Mouse (Mus musculus) limb, embryonic 12.5 days (tissue): Measurements from ENCODE around the gene Pkn3. TPM values are rescaled to one million over a fixed set of nuclear protein-coding genes. Genes with fewer than 3 reads are reported as not detected.

Experiments used
- ATAC-seq: fragments of 200-750 bp; cut with Nextera tagmentation; 2 replicates; pipeline ENCODE4 v1.8.0; 2017; ENCODE audit warnings: low read depth, moderate TSS enrichment; ENCODE audit not compliant: insufficient number of reproducible peaks, insufficient read depth, low FRiP score, low TSS enrichment
- H3K27ac ChIP-seq: fragments of 300-500 bp; sonication (generic); 2 replicates; pipeline ENCODE4 v1.5.1; 2016; ENCODE audit warnings: mild to moderate bottlenecking, moderate library complexity
- H3K27me3 ChIP-seq: fragments of 300-500 bp; sonication (generic); 2 replicates; pipeline ENCODE4 v1.6.1; 2016; ENCODE audit warnings: mild to moderate bottlenecking, moderate library complexity
- H3K36me3 ChIP-seq: fragments of 300-500 bp; sonication (generic); 2 replicates; pipeline ENCODE4 v1.6.1; 2016; ENCODE audit warnings: mild to moderate bottlenecking, moderate library complexity
- H3K4me1 ChIP-seq: fragments of 300-500 bp; sonication (generic); replicated peaks from 2 replicates; pipeline ENCODE4 v1.6.1; 2016
- H3K4me2 ChIP-seq: fragments of 300-500 bp; sonication (generic); 2 replicates; pipeline ENCODE4 v1.6.1; 2016; ENCODE audit warnings: mild to moderate bottlenecking, moderate library complexity
- H3K4me3 ChIP-seq: fragments of 300-500 bp; sonication (generic); replicated peaks from 2 replicates; pipeline ENCODE4 v1.5.1; 2016; ENCODE audit warnings: mild to moderate bottlenecking
- H3K9ac ChIP-seq: fragments of 300-500 bp; sonication (generic); replicated peaks from 2 replicates; pipeline ENCODE4 v1.6.1; 2016; ENCODE audit warnings: mild to moderate bottlenecking, moderate library complexity
- H3K9me3 ChIP-seq: fragments of 300-500 bp; sonication (generic); 2 replicates; pipeline ENCODE4 v1.6.1; 2016; ENCODE audit warnings: mild to moderate bottlenecking, moderate library complexity
- WGBS: fragments of 180-500 bp; shearing (Covaris S2); methylation state at CpG from one replicate; pipeline ENCODE4 v1.1.7; 2016; 5-methylcytosine and 5-hydroxymethylcytosine counted together
- polyA plus RNA-seq: library from polyadenylated mRNA; unstranded; fragments of >200 nt; fragmentation: Nextera tagmentation; extraction: Ambion mirVana; gene quantifications from 2 replicates; pipeline ENCODE4 v1.2.1, GENCODE M21; 2016

Gene Pkn3
- polyA plus RNA-seq, 1 experiment from 2014 or later = 14.1 TPM

GRCm38 (mm10) chr2:30080181-30080800, 2.8 kb downstream of the Pkn3 start:
- Histone ChIP-seq H3K27me3 (no peaks in the 10 kb centered on the region), H3K4me3 (no peak overlapping the region), H3K4me2 (no peak overlapping the region), H3K4me1 (peaks cover 20% of the 10 kb centered on the region), H3K36me3 (no peaks in the 10 kb centered on the region), H3K9ac (no peak overlapping the region), H3K27ac (no peak overlapping the region), H3K9me3 (no peaks in the 10 kb centered on the region)
- WGBS = 83% methylated on average over 15 of the region's 15 CpGs
- ATAC-seq = no peak

- Histone ChIP-seq H3K4me2 (peak overlapping the region; percentile 51), H3K4me3 (no peak overlapping the region; the same call in 1 of the 2 replicates), H3K9me3 (no peaks in the 10 kb centered on the region), H3K27me3 (no peaks in the 10 kb centered on the region), H3K4me1 (peaks cover 10% of the 10 kb centered on the region), H3K27ac (no peak overlapping the region), H3K36me3 (peaks cover 10% of the 10 kb centered on the region; the same call in 1 of the 2 replicates), H3K9ac (no peak overlapping the region; the same call in 1 of the 2 replicates)
- WGBS = 47% methylated on average over 5 of the region's 5 CpGs
- ATAC-seq = no peak
Measured at GRCm38 (mm10) chr2:30084113-30084512, 6.6 kb downstream of the Pkn3 start.

GRCm38 (mm10) chr2:30084632-30085031, 7.1 kb downstream of the Pkn3 start:
- Histone ChIP-seq H3K4me3 (peak overlapping the region; percentile 24), H3K27me3 (no peaks in the 10 kb centered on the region), H3K27ac (no peak overlapping the region), H3K4me1 (peaks cover 10% of the 10 kb centered on the region), H3K9ac (no peak overlapping the region; the same call in 1 of the 2 replicates), H3K4me2 (peak overlapping the region; percentile 51), H3K9me3 (no peaks in the 10 kb centered on the region), H3K36me3 (peaks cover 10% of the 10 kb centered on the region)
- WGBS = 9% methylated on average over 12 of the region's 12 CpGs
- peak; percentile 49; the same call in 1 of the 2 replicates for ATAC-seq

- Histone ChIP-seq H3K9me3 (no peaks in the 10 kb centered on the region), H3K9ac (no peak overlapping the region), H3K4me2 (no peak overlapping the region), H3K4me3 (no peak overlapping the region), H3K4me1 (peaks cover 10% of the 10 kb centered on the region), H3K27me3 (no peaks in the 10 kb centered on the region), H3K27ac (no peak overlapping the region), H3K36me3 (peaks cover 36% of the 10 kb centered on the region)
- no peak for ATAC-seq
- WGBS = 92% methylated on average over 4 of the region's 4 CpGs
Measured at GRCm38 (mm10) chr2:30087310-30087709, 9.8 kb downstream of the Pkn3 start.

GRCm38 (mm10) chr2:30091521-30091920, 14.0 kb downstream of the Pkn3 start:
- no peak for ATAC-seq
- H3K4me1 ChIP-seq = peaks cover 22% of the 10 kb centered on the region
- peaks cover 44% of the 10 kb centered on the region for H3K36me3 ChIP-seq
- no peak overlapping the region for H3K27ac ChIP-seq
- no peak overlapping the region for H3K4me3 ChIP-seq
- WGBS = 94% methylated on average over 12 of the region's 12 CpGs
- no peak overlapping the region for H3K4me2 ChIP-seq
- H3K27me3 ChIP-seq = no peaks in the 10 kb centered on the region
- H3K9me3 ChIP-seq = no peaks in the 10 kb centered on the region
- H3K9ac ChIP-seq = no peak overlapping the region

GRCm38 (mm10) chr2:30092280-30092918, 14.9 kb downstream of the Pkn3 start:
- no peaks in the 10 kb centered on the region for H3K27me3 ChIP-seq
- H3K9me3 ChIP-seq = no peaks in the 10 kb centered on the region
- peak overlapping the region; percentile 63 for H3K4me3 ChIP-seq
- peak overlapping the region; percentile 84 for H3K4me2 ChIP-seq
- H3K9ac ChIP-seq = peak overlapping the region; percentile 66; the same call in 1 of the 2 replicates
- peaks cover 22% of the 10 kb centered on the region for H3K4me1 ChIP-seq
- H3K36me3 ChIP-seq = peaks cover 41% of the 10 kb centered on the region
- 52% methylated on average over 6 of the region's 6 CpGs for WGBS
- ATAC-seq = no peak
- no peak overlapping the region for H3K27ac ChIP-seq

GRCm38 (mm10) chr2:30093471-30094207, 16.2 kb downstream of the Pkn3 start, which contains the start of gene Zdhhc12:
Gene Zdhhc12, minus strand, starts transcription at chr2:30093648.
- Histone ChIP-seq H3K9ac (peak within 1 kb of the TSS; percentile 66), H3K4me1 (peaks cover 22% of the 10 kb centered on the region), H3K27ac (peak within 1 kb of the TSS; percentile 23; the same call in 1 of the 2 replicates), H3K4me3 (peak within 1 kb of the TSS; percentile 63), H3K27me3 (no peaks in the 10 kb centered on the region), H3K9me3 (no peaks in the 10 kb centered on the region), H3K36me3 (peaks cover 49% of the 10 kb centered on the region), H3K4me2 (peak within 1 kb of the TSS; percentile 84)
- under 1% methylated on average over 51 of the region's 51 CpGs for WGBS
- peak; percentile 95 for ATAC-seq

- peaks cover 22% of the 10 kb centered on the region for H3K4me1 ChIP-seq
- H3K4me3 ChIP-seq = peak overlapping the region; percentile 63
- H3K27ac ChIP-seq = peak overlapping the region; percentile 5; the same call in 1 of the 2 replicates
- peaks cover 55% of the 10 kb centered on the region for H3K36me3 ChIP-seq
- peak overlapping the region; percentile 60 for H3K9ac ChIP-seq
- H3K4me2 ChIP-seq = peak overlapping the region; percentile 84
- no peaks in the 10 kb centered on the region for H3K9me3 ChIP-seq
- 3% methylated on average over 13 of the region's 13 CpGs for WGBS
- H3K27me3 ChIP-seq = no peaks in the 10 kb centered on the region
- ATAC-seq = 0 out of 2 replicates have a peak, but pooled peaks have one; percentile 1
Measured at GRCm38 (mm10) chr2:30094208-30094588, 16.7 kb downstream of the Pkn3 start.

- Histone ChIP-seq H3K9me3 (no peaks in the 10 kb centered on the region), H3K27ac (no peak overlapping the region), H3K36me3 (peaks cover 59% of the 10 kb centered on the region), H3K9ac (no peak overlapping the region), H3K4me3 (no peak overlapping the region), H3K4me1 (peaks cover 22% of the 10 kb centered on the region), H3K27me3 (no peaks in the 10 kb centered on the region), H3K4me2 (no peak overlapping the region)
- ATAC-seq = no peak
- 79% methylated on average over 2 of the region's 2 CpGs for WGBS
Measured at GRCm38 (mm10) chr2:30095882-30096527, 18.5 kb downstream of the Pkn3 start.

- H3K9me3 ChIP-seq = no peaks in the 10 kb centered on the region
- no peak overlapping the region for H3K4me3 ChIP-seq
- H3K4me2 ChIP-seq = no peak overlapping the region
- 0 out of 2 replicates have a peak, but pooled peaks cover 1% of the 10 kb centered on the region for H3K4me1 ChIP-seq
- no peak for ATAC-seq
- H3K9ac ChIP-seq = no peak overlapping the region
- H3K27me3 ChIP-seq = no peaks in the 10 kb centered on the region
- peaks cover 87% of the 10 kb centered on the region for H3K36me3 ChIP-seq
- 77% methylated on average over 4 of the region's 4 CpGs for WGBS
- H3K27ac ChIP-seq = no peak overlapping the region
Measured at GRCm38 (mm10) chr2:30100214-30100613, 22.7 kb downstream of the Pkn3 start.

- Histone ChIP-seq H3K9ac (no peak overlapping the region), H3K36me3 (peaks cover 98% of the 10 kb centered on the region), H3K27ac (no peak overlapping the region), H3K4me3 (no peak overlapping the region), H3K27me3 (no peaks in the 10 kb centered on the region), H3K9me3 (no peaks in the 10 kb centered on the region), H3K4me1 (no peaks in the 10 kb centered on the region), H3K4me2 (no peak overlapping the region)
- no peak for ATAC-seq
Measured at GRCm38 (mm10) chr2:30106364-30106763, 28.9 kb downstream of the Pkn3 start.
